Mouse (Mus musculus) brain, adult 10 weeks (tissue): ENCODE measurements around the gene Rimkla. TPM values are rescaled to one million over a fixed set of nuclear protein-coding genes. Genes with fewer than 3 reads are reported as not detected.

Experiments used
- polyA plus RNA-seq: library from polyadenylated mRNA; stranded (reverse); fragments of 350-450 nt; fragmentation: Illumina TruSeq; extraction: RNeasy Lipid Tissue Mini Kit (QIAGEN cat#74804); gene quantifications from one replicate; pipeline ENCODE4 v1.2.3, GENCODE M21; 2015; ENCODE audit warnings: low read depth, low replicate concordance

Gene Rimkla
- polyA plus RNA-seq: 13.1 TPM

DNA sequence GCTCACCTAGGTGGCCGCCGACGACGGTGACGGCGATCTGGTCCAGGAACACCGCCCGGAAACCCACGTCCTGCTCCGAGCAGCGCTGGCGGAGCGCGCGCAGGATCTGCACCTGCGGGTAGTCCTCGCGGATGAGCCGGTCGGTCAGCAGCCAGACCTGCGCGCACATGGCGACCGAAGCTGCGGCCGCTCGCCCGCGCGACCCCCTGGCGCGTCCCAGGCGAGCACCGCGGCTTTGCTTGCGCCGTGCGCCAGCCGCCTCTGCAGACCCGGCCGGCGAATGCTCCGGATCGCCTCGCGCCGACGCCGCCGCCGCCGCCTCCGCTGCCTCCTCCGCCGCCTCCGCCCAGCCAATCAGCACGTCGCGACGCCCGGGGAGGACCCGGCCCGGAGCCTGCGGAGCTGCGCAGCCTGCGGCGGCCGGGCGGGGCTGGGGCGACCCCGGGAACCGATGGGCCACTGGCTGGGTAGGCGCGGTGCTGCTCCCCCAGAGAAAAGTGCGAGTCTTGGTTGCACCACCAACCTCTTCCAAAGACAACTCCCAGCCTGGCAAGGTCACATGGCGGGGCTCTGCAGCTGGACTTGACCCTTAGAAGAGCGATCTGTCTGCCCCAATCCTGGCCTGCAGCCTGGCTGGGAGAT, at the start of gene Rimkla:
Gene Rimkla (minus strand): TSS at position 338 of the 642 bp plus-strand sequence.

DNA sequence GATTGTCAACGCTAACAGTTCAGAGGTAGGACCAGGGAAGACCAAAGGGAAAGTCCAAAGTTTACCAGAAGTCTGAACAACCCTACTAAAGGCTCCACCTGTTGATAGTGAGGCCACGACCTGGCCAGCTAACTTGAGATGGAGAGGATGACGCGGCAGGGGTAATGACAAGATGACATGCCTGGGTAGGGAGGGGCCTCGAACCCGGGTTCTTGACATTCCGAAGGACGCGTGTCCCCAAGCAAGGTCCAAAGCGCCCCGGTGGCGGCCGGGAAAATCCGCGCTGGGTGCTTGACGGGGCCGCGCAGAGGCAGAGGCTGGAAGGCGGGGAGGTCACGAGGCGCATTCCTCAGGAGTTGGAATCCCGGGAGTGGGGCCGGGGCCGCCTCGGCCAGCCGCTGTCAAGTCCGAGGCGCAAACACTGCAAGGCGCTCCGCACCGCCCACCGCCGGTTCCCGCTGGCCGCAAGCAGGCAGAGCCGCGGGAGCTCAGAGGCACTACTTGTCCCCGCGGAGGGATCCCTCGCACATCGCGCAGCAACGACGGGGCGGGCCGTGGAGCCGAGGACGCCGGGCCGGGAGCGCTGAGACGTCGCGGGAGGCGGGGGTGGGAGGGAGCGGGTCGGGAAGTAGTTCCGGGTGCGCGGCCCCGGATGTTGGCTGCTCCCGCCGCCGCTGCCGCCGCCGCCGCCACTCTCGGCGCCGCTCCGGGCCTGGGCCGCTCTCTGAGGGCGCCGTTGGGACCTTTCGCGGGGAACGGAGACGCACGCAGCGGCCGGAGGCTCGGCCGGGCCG, 46.8 kb upstream of the Rimkla start, which contains the start of gene Frg2f1:
Gene Frg2f1 (minus strand): TSS at position 499 of the 794 bp plus-strand sequence.

DNA sequence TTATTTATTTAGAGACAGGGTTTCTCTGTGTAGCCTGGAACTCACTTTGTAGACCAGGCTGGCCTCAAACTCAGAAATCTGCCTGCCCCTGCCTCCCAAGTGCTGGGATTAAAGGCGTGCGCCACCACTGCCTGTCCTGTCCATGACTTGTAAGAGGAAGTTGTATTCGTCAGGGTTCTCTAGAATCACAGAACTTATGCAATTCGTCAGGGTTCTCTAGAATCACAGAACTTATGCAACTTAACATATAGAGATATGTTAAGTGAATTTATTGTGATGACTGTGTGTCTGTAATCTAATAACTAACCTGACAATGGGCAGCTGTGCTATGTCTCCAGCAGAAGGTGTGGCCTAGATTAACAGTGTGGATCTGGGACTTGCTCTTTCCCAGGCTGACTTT, 44.2 kb upstream of the Rimkla start, which contains the start of gene Foxj3:
Gene Foxj3 (plus strand): TSS at position 390 of the 400 bp plus-strand sequence.

DNA sequence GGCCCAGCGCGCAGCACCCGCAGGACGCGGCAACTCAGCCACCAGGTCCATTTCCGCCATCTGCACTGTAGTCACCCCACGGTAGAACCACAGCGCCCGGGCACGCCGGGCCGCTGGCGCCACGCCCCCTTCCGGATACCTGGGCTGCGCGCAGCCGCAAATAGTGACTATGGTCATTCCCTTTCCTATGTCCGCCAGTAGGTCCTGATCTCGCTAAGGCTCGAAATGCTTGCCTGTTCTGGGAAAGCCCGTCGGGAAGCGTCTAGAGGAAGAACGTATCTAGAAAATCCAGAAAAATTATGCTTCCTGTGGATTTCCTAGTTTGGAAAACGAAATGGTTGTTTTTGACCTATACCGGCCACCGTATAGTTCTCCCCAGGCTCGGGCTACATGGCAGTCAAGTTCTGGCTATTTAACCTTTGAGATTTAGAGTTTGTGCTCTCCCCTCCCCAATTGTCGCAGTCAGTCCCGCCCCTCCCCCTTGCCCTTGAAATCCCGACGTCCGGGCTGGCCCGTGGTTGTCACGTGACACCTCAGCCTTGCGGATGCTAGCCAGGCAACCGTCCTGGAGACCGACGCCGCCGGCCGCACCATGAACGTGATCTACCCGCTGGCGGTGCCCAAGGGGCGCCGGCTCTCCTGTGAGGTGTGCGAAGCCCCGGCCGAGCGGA, 70.0 kb downstream of the Rimkla start, which contains the start of the genes Ppcs and Zmynd12:
Gene Ppcs (minus strand): TSS at position 127 of the 671 bp plus-strand sequence.
Gene Zmynd12 (plus strand): TSS at position 521 of the 671 bp plus-strand sequence.

Other genes with a start within 250 kb of the Rimkla start
- gene Cldn19, start 237.2 kb downstream of the Rimkla start, polyA plus RNA-seq: 0.82 TPM
- gene Ybx1, start 198.0 kb downstream of the Rimkla start, polyA plus RNA-seq: 226 TPM
- gene Ppih, start 172.1 kb downstream of the Rimkla start, polyA plus RNA-seq: 37.2 TPM
- 14.5 TPM for gene Ccdc30, start 77.1 kb downstream of the Rimkla start, polyA plus RNA-seq
- gene Ppcs, start 70.2 kb downstream of the Rimkla start, polyA plus RNA-seq: 13.5 TPM
- 1.3 TPM for gene Zmynd12, start 69.8 kb downstream of the Rimkla start, polyA plus RNA-seq
- 35.2 TPM for gene Foxj3, start 44.4 kb upstream of the Rimkla start, polyA plus RNA-seq
- 16.1 TPM for gene Frg2f1, start 46.9 kb upstream of the Rimkla start, polyA plus RNA-seq
- gene Guca2a, start 145.1 kb upstream of the Rimkla start, polyA plus RNA-seq: not detected
- not detected for gene Guca2b, start 166.3 kb upstream of the Rimkla start, polyA plus RNA-seq
- 30.7 TPM for gene Hivep3, start 241.2 kb upstream of the Rimkla start, polyA plus RNA-seq